Mouse (Mus musculus) frontal cortex, postnatal 25 days (tissue): ENCODE data around the gene Igfbpl1.
A peak's percentile ranks its signal among the peaks of the same experiment; 100 is the strongest.

Source experiments
- DNase-seq, 2 experiments: peaks; one replicate each; pipeline ENCODE4 v3.0.0; 2022; ENCODE audit warnings: low spot score in 2 of 2

Gene Igfbpl1

GRCm38 (mm10) chr4:45826275-45827040 is at the start of gene Igfbpl1:
TSS of gene Igfbpl1 (minus strand) at chr4:45826923.
- no peak for DNase-seq

GRCm38 (mm10) chr4:45872147-45872546 is 45.4 kb upstream of the Igfbpl1 start:
- no peak for DNase-seq

- DNase-seq = no peak
These were observed 42.5 kb upstream of the Igfbpl1 start for GRCm38 (mm10) chr4:45869021-45869815.

GRCm38 (mm10) chr4:45867416-45867815 is 40.7 kb upstream of the Igfbpl1 start:
- DNase-seq = no peak

GRCm38 (mm10) chr4:45861160-45861559 is 34.4 kb upstream of the Igfbpl1 start:
- no peak for DNase-seq

GRCm38 (mm10) chr4:45855803-45856424 is 29.2 kb upstream of the Igfbpl1 start:
- DNase-seq = peak; percentile 63 to 75

- no peak for DNase-seq
These were observed 26.9 kb upstream of the Igfbpl1 start for GRCm38 (mm10) chr4:45853496-45854246.

GRCm38 (mm10) chr4:45851640-45852051 is 24.9 kb upstream of the Igfbpl1 start:
- DNase-seq = no peak

- no peak for DNase-seq
These were observed 22.7 kb upstream of the Igfbpl1 start for GRCm38 (mm10) chr4:45849419-45849818.

GRCm38 (mm10) chr4:45848825-45849156 is 22.1 kb upstream of the Igfbpl1 start:
- no peak for DNase-seq

GRCm38 (mm10) chr4:45848109-45848824 is 21.5 kb upstream of the Igfbpl1 start, which contains the start of gene Stra6l:
TSS of gene Stra6l (plus strand) at chr4:45848664.
- no peak for DNase-seq

- no peak for DNase-seq
These were observed 19.5 kb upstream of the Igfbpl1 start for GRCm38 (mm10) chr4:45846263-45846662.

- peak; percentile 27 to 29 for DNase-seq
These were observed 17.6 kb upstream of the Igfbpl1 start for GRCm38 (mm10) chr4:45844355-45844754.

GRCm38 (mm10) chr4:45833461-45833860 is 6.7 kb upstream of the Igfbpl1 start:
- no peak for DNase-seq

GRCm38 (mm10) chr4:45831996-45832395 is 5.3 kb upstream of the Igfbpl1 start:
- DNase-seq = peak in 1 of 2 experiments; percentile 9

GRCm38 (mm10) chr4:45829907-45830759 is 3.4 kb upstream of the Igfbpl1 start:
- no peak for DNase-seq

- DNase-seq = no peak
These were observed 1.8 kb downstream of the Igfbpl1 start for GRCm38 (mm10) chr4:45824761-45825556.

GRCm38 (mm10) chr4:45824049-45824760 is 2.5 kb downstream of the Igfbpl1 start:
- DNase-seq = no peak
